Mouse (Mus musculus) liver, postnatal 0 days (tissue): ENCODE data around the gene Syn3.

Source experiments
- CTCF ChIP-seq: sonication (generic); IDR thresholded peaks from 2 replicates; pipeline ENCODE4 v1.5.1; 2016; ENCODE audit warnings: antibody characterized with exemption, low read depth
- EP300 ChIP-seq: IDR thresholded peaks from 2 replicates; pipeline ENCODE4 v1.6.1; 2016; ENCODE audit warnings: antibody characterized with exemption, low read depth, mild to moderate bottlenecking

DNA sequence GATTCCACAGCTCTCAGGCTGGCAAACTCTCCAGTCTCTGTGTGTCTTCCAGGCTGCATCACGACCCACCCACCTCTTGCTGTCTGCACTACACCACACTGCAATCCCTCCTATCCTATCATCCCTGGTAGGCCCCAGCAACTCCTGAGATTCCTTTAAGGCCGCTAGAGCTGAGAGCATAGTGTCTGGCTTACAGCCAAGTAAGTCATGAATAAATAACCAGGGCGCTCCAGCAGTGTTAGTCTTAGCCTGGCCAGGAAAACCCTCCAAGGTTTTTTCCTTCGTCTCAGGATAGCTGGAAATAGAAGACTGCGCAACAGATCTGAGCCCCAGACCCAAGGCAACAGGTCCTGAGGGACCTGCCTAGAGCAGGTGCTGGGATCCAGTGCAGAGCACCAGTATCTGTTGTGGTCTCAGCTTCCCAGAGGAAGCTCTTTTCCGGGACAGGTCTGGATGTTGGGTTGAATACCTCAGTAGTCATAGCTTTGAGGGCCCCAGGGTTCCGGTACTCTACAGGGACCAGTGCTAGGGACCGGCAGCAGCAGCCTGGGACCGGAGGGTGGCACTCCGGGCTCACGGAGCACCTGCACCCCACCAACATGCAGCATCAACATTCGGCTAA lies 534 bp downstream of the Syn3 start:
- TF ChIP-seq CTCF, result no peak
- TF ChIP-seq EP300, result no peak
